Mouse (Mus musculus): ENCODE measurements at regions not wholly inside any gene's neighbourhood (a gene's known extent, or its start where the extent isn't known, plus 50 kb on each side); places are given as distances from the start of the nearest gene placed in this dataset.

GRCm38 (mm10) chr10:23493647-23494046 lies 143.1 kb upstream of the Eya4 start:
- H3K36me3 ChIP-seq (ENCODE audit: control insufficient read depth, insufficient read depth, low read length, poor library complexity, severe bottlenecking), result no peaks in the 10 kb centered on the region

GRCm38 (mm10) chr10:23492971-23493370 lies 142.4 kb upstream of the Eya4 start:
- Histone ChIP-seq H3K9me3 (ENCODE audit: control insufficient read depth, insufficient read depth, low read depth, low read length) (no peaks in the 10 kb centered on the region), H3K9ac (ENCODE audit: insufficient read depth, low read depth, low read length, poor library complexity, severe bottlenecking) (no peak overlapping the region), H3K4me3 (ENCODE audit: insufficient read depth in 1 of 2, low read depth in 1 of 2, low read length in 2 of 2, poor library complexity in 1 of 2, severe bottlenecking in 1 of 2) (no peak overlapping the region), H3K4me1 (ENCODE audit: control insufficient read depth in 2 of 2, insufficient read depth in 2 of 2, low read length in 2 of 2, poor library complexity in 1 of 2) (no peaks in the 10 kb centered on the region), H3K36me3 (ENCODE audit: control insufficient read depth, insufficient read depth, low read length, poor library complexity, severe bottlenecking) (no peaks in the 10 kb centered on the region), H3K27ac (ENCODE audit: insufficient read depth, low read depth, low read length, poor library complexity, severe bottlenecking) (no peak overlapping the region)
- in situ Hi-C loops (cut with MboI; ENCODE audit: low sequenced_read_pairs in 2 of 2, unreplicated experiment in 2 of 2), result no loop called here
- no peak for TF ChIP-seq ZC3H11A (IDR thresholded peaks at IDR 0.05; ENCODE audit: borderline replicate concordance, low read depth, low read length)
- no peak for TF ChIP-seq CHD2 (IDR thresholded peaks at IDR 0.05; ENCODE audit: low read depth, low read length)
- no peak for TF ChIP-seq ZNF384 (IDR thresholded peaks at IDR 0.05; ENCODE audit: low read depth, low read length)
- no peak for TF ChIP-seq MAFK (IDR thresholded peaks at IDR 0.05; ENCODE audit: insufficient read depth, low read depth, low read length)
- no peak for TF ChIP-seq HCFC1 (IDR thresholded peaks at IDR 0.05; ENCODE audit: borderline replicate concordance, insufficient read depth, low read length)
- DNase-seq (ENCODE audit: low read depth, low spot score), result no peak

More at GRCm38 (mm10) chr10:23493647-23494046, 143.1 kb upstream of the Eya4 start:
- Histone ChIP-seq H3K9ac (ENCODE audit: insufficient read depth, low read depth, low read length, poor library complexity, severe bottlenecking) (no peak overlapping the region), H3K4me3 (ENCODE audit: insufficient read depth in 1 of 2, low read depth in 1 of 2, low read length in 2 of 2, poor library complexity in 1 of 2, severe bottlenecking in 1 of 2) (no peak overlapping the region), H3K4me1 (ENCODE audit: control insufficient read depth in 2 of 2, insufficient read depth in 2 of 2, low read length in 2 of 2, poor library complexity in 1 of 2) (no peaks in the 10 kb centered on the region), H3K27ac (ENCODE audit: insufficient read depth, low read depth, low read length, poor library complexity, severe bottlenecking) (no peak overlapping the region), H3K9me3 (ENCODE audit: control insufficient read depth, insufficient read depth, low read depth, low read length) (no peaks in the 10 kb centered on the region)
- no peak for TF ChIP-seq MAFK (IDR thresholded peaks at IDR 0.05; ENCODE audit: insufficient read depth, low read depth, low read length)
- TF ChIP-seq CHD2 (IDR thresholded peaks at IDR 0.05; ENCODE audit: low read depth, low read length), result no peak
- no peak for DNase-seq (ENCODE audit: low read depth, low spot score)
- in situ Hi-C loops (cut with MboI; ENCODE audit: low sequenced_read_pairs in 2 of 2, unreplicated experiment in 2 of 2), result no loop called here

- Histone ChIP-seq H3K4me3 (ENCODE audit: insufficient read depth in 1 of 2, low read depth in 1 of 2, low read length in 2 of 2, poor library complexity in 1 of 2, severe bottlenecking in 1 of 2) (no peak overlapping the region), H3K9me3 (ENCODE audit: control insufficient read depth, insufficient read depth, low read depth, low read length) (no peaks in the 10 kb centered on the region), H3K4me1 (ENCODE audit: control insufficient read depth in 2 of 2, insufficient read depth in 2 of 2, low read length in 2 of 2, poor library complexity in 1 of 2) (no peaks in the 10 kb centered on the region), H3K36me3 (ENCODE audit: control insufficient read depth, insufficient read depth, low read length, poor library complexity, severe bottlenecking) (no peaks in the 10 kb centered on the region), H3K27ac (ENCODE audit: insufficient read depth, low read depth, low read length, poor library complexity, severe bottlenecking) (no peak overlapping the region), H3K9ac (ENCODE audit: insufficient read depth, low read depth, low read length, poor library complexity, severe bottlenecking) (no peak overlapping the region)
- DNase-seq (ENCODE audit: low read depth, low spot score), result no peak
- no peak for TF ChIP-seq CHD2 (IDR thresholded peaks at IDR 0.05; ENCODE audit: low read depth, low read length)
- TF ChIP-seq MAFK (IDR thresholded peaks at IDR 0.05; ENCODE audit: insufficient read depth, low read depth, low read length), result no peak
- TF ChIP-seq ZNF384 (IDR thresholded peaks at IDR 0.05; ENCODE audit: low read depth, low read length), result no peak
- no peak for TF ChIP-seq HCFC1 (IDR thresholded peaks at IDR 0.05; ENCODE audit: borderline replicate concordance, insufficient read depth, low read length)
- no peak for TF ChIP-seq ZC3H11A (IDR thresholded peaks at IDR 0.05; ENCODE audit: borderline replicate concordance, low read depth, low read length)
- in situ Hi-C loops (cut with MboI; ENCODE audit: low sequenced_read_pairs in 2 of 2, unreplicated experiment in 2 of 2), result no loop called here
These were observed 138.4 kb upstream of the Eya4 start for GRCm38 (mm10) chr10:23488996-23489395.

GRCm38 (mm10) chr10:23480474-23480873 lies 129.9 kb upstream of the Eya4 start:
- H3K36me3 ChIP-seq (ENCODE audit: control insufficient read depth, insufficient read depth, low read length, poor library complexity, severe bottlenecking), result no peaks in the 10 kb centered on the region
- in situ Hi-C loops (cut with MboI; ENCODE audit: low sequenced_read_pairs in 2 of 2, unreplicated experiment in 2 of 2), result no loop called here
- no peak overlapping the region for H3K9ac ChIP-seq (ENCODE audit: insufficient read depth, low read depth, low read length, poor library complexity, severe bottlenecking)
- H3K4me3 ChIP-seq (ENCODE audit: insufficient read depth in 1 of 2, low read depth in 1 of 2, low read length in 2 of 2, poor library complexity in 1 of 2, severe bottlenecking in 1 of 2), result 0 out of 4 replicates have a peak overlapping the region, but pooled peaks of 1 of the 2 experiments have one; percentile 21
- no peak overlapping the region for H3K27ac ChIP-seq (ENCODE audit: insufficient read depth, low read depth, low read length, poor library complexity, severe bottlenecking)
- H3K9me3 ChIP-seq (ENCODE audit: control insufficient read depth, insufficient read depth, low read depth, low read length), result no peaks in the 10 kb centered on the region
- H3K4me1 ChIP-seq (ENCODE audit: control insufficient read depth in 2 of 2, insufficient read depth in 2 of 2, low read length in 2 of 2, poor library complexity in 1 of 2), result no peaks in the 10 kb centered on the region
- DNase-seq (ENCODE audit: low read depth, low spot score), result no peak
- TF ChIP-seq ZNF384 (IDR thresholded peaks at IDR 0.05; ENCODE audit: low read depth, low read length), result no peak
- TF ChIP-seq MAFK (IDR thresholded peaks at IDR 0.05; ENCODE audit: insufficient read depth, low read depth, low read length), result no peak
- TF ChIP-seq ZC3H11A (IDR thresholded peaks at IDR 0.05; ENCODE audit: borderline replicate concordance, low read depth, low read length), result no peak
- no peak for TF ChIP-seq CHD2 (IDR thresholded peaks at IDR 0.05; ENCODE audit: low read depth, low read length)
- no peak for TF ChIP-seq HCFC1 (IDR thresholded peaks at IDR 0.05; ENCODE audit: borderline replicate concordance, insufficient read depth, low read length)

- no peak overlapping the region for H3K27ac ChIP-seq (ENCODE audit: insufficient read depth, low read depth, low read length, poor library complexity, severe bottlenecking)
- no peaks in the 10 kb centered on the region for H3K9me3 ChIP-seq (ENCODE audit: control insufficient read depth, insufficient read depth, low read depth, low read length)
- DNase-seq (ENCODE audit: low read depth, low spot score), result no peak
- TF ChIP-seq MAFK (IDR thresholded peaks at IDR 0.05; ENCODE audit: insufficient read depth, low read depth, low read length) (no peak), CHD2 (IDR thresholded peaks at IDR 0.05; ENCODE audit: low read depth, low read length) (no peak), HCFC1 (IDR thresholded peaks at IDR 0.05; ENCODE audit: borderline replicate concordance, insufficient read depth, low read length) (no peak), ZNF384 (IDR thresholded peaks at IDR 0.05; ENCODE audit: low read depth, low read length) (no peak), ZC3H11A (IDR thresholded peaks at IDR 0.05; ENCODE audit: borderline replicate concordance, low read depth, low read length) (no peak)
- in situ Hi-C loops (cut with MboI; ENCODE audit: low sequenced_read_pairs in 2 of 2, unreplicated experiment in 2 of 2), result no loop called here
- H3K4me3 ChIP-seq (ENCODE audit: insufficient read depth in 1 of 2, low read depth in 1 of 2, low read length in 2 of 2, poor library complexity in 1 of 2, severe bottlenecking in 1 of 2), result no peak overlapping the region
- no peaks in the 10 kb centered on the region for H3K36me3 ChIP-seq (ENCODE audit: control insufficient read depth, insufficient read depth, low read length, poor library complexity, severe bottlenecking)
- no peaks in the 10 kb centered on the region for H3K4me1 ChIP-seq (ENCODE audit: control insufficient read depth in 2 of 2, insufficient read depth in 2 of 2, low read length in 2 of 2, poor library complexity in 1 of 2)
- H3K9ac ChIP-seq (ENCODE audit: insufficient read depth, low read depth, low read length, poor library complexity, severe bottlenecking), result no peak overlapping the region
These were observed 128.3 kb upstream of the Eya4 start for GRCm38 (mm10) chr10:23478902-23479301.

All from ES-E14 (cell line).